Mouse (Mus musculus) limb, embryonic 15.5 days (tissue): ENCODE measurements around the gene Cd36. TPM values are rescaled to one million over a fixed set of nuclear protein-coding genes. Genes with fewer than 3 reads are reported as not detected.

Experiments
- ATAC-seq: fragments of 200-750 bp; cut with Nextera tagmentation; 2 replicates; pipeline ENCODE4 v1.8.0; 2017; ENCODE audit warnings: low read depth, moderate TSS enrichment; ENCODE audit not compliant: insufficient number of reproducible peaks, low FRiP score, low TSS enrichment
- H3K27ac ChIP-seq: fragments of 300-500 bp; sonication (generic); 2 replicates; pipeline ENCODE4 v1.5.1; 2015; ENCODE audit warnings: moderate library complexity, mild to moderate bottlenecking, inconsistent platforms
- H3K27me3 ChIP-seq: fragments of 300-500 bp; sonication (generic); 2 replicates; pipeline ENCODE4 v1.6.1; 2015; ENCODE audit warnings: inconsistent platforms
- H3K36me3 ChIP-seq: fragments of 300-500 bp; sonication (generic); 2 replicates; pipeline ENCODE4 v1.6.1; 2015; ENCODE audit warnings: inconsistent platforms
- H3K4me1 ChIP-seq: fragments of 300-500 bp; sonication (generic); 2 replicates; pipeline ENCODE4 v1.6.1; 2015; ENCODE audit warnings: inconsistent platforms
- H3K4me2 ChIP-seq: fragments of 300-500 bp; sonication (generic); 2 replicates; pipeline ENCODE4 v1.6.1; 2015; ENCODE audit warnings: mild to moderate bottlenecking, inconsistent platforms
- H3K4me3 ChIP-seq: fragments of 300-500 bp; sonication (generic); 2 replicates; pipeline ENCODE4 v1.5.1; 2015; ENCODE audit warnings: mild to moderate bottlenecking, inconsistent platforms
- H3K9ac ChIP-seq: fragments of 300-500 bp; sonication (generic); 2 replicates; pipeline ENCODE4 v1.6.1; 2015; ENCODE audit warnings: inconsistent platforms
- H3K9me3 ChIP-seq: fragments of 300-500 bp; sonication (generic); 2 replicates; pipeline ENCODE4 v1.6.1; 2016; ENCODE audit warnings: inconsistent platforms
- WGBS: fragments of 180-500 bp; shearing (Covaris S2); methylation state at CpG from one replicate; pipeline ENCODE4 v1.1.7; 2015; 5-methylcytosine and 5-hydroxymethylcytosine counted together
- polyA plus RNA-seq: library from polyadenylated mRNA; unstranded; fragments of >200 nt; fragmentation: Nextera tagmentation; extraction: Ambion mirVana; gene quantifications from 2 replicates; pipeline ENCODE4 v1.2.1, GENCODE M21; 2015

Cd36 gene
- polyA plus RNA-seq, 1 experiment from 2014 or later = 32.3 TPM

- H3K4me1 ChIP-seq = 0 out of 2 replicates have a peak, but pooled peaks cover 2% of the 10 kb centered on the region
- H3K4me2 ChIP-seq = no peak overlapping the region
- no peak for ATAC-seq
- no peaks in the 10 kb centered on the region for H3K9me3 ChIP-seq
- H3K9ac ChIP-seq = no peak overlapping the region
- no peak overlapping the region for H3K4me3 ChIP-seq
- H3K27ac ChIP-seq = no peak overlapping the region
- H3K27me3 ChIP-seq = no peaks in the 10 kb centered on the region
- WGBS = 29% methylated on average over 2 of the region's 2 CpGs
- H3K36me3 ChIP-seq = no peaks in the 10 kb centered on the region
Measured at GRCm38 (mm10) chr5:17830536-17830935, 58.1 kb downstream of the Cd36 start.

GRCm38 (mm10) chr5:17828713-17829544 lies 59.7 kb downstream of the Cd36 start:
- no peaks in the 10 kb centered on the region for H3K36me3 ChIP-seq
- H3K9ac ChIP-seq = no peak overlapping the region
- no peak overlapping the region for H3K4me2 ChIP-seq
- H3K27ac ChIP-seq = no peak overlapping the region
- no peak for ATAC-seq
- H3K4me1 ChIP-seq = 0 out of 2 replicates have a peak, but pooled peaks cover 2% of the 10 kb centered on the region
- no peaks in the 10 kb centered on the region for H3K9me3 ChIP-seq
- 78% methylated on average over 15 of the region's 15 CpGs for WGBS
- no peaks in the 10 kb centered on the region for H3K27me3 ChIP-seq
- H3K4me3 ChIP-seq = no peak overlapping the region

GRCm38 (mm10) chr5:17821395-17821794 lies 67.2 kb downstream of the Cd36 start:
- Histone ChIP-seq H3K4me2 (no peak overlapping the region), H3K27ac (no peak overlapping the region), H3K36me3 (no peaks in the 10 kb centered on the region), H3K9me3 (no peaks in the 10 kb centered on the region), H3K4me3 (no peak overlapping the region), H3K9ac (no peak overlapping the region), H3K27me3 (no peaks in the 10 kb centered on the region), H3K4me1 (no peaks in the 10 kb centered on the region)
- no peak for ATAC-seq
- WGBS = 44% methylated on average over 1 of the region's 1 CpGs

GRCm38 (mm10) chr5:17820239-17820999 lies 68.2 kb downstream of the Cd36 start:
- Histone ChIP-seq H3K27ac (no peak overlapping the region), H3K4me3 (no peak overlapping the region), H3K9ac (no peak overlapping the region), H3K4me2 (no peak overlapping the region), H3K4me1 (no peaks in the 10 kb centered on the region), H3K36me3 (no peaks in the 10 kb centered on the region), H3K9me3 (no peaks in the 10 kb centered on the region), H3K27me3 (no peaks in the 10 kb centered on the region)
- no peak for ATAC-seq
- WGBS = 89% methylated on average over 2 of the region's 2 CpGs

- WGBS = 6% methylated on average over 2 of the region's 2 CpGs
- Histone ChIP-seq H3K4me1 (no peaks in the 10 kb centered on the region), H3K9ac (no peak overlapping the region), H3K4me3 (no peak overlapping the region), H3K9me3 (no peaks in the 10 kb centered on the region), H3K4me2 (no peak overlapping the region), H3K27ac (no peak overlapping the region), H3K27me3 (no peaks in the 10 kb centered on the region), H3K36me3 (no peaks in the 10 kb centered on the region)
- ATAC-seq = no peak
Measured at GRCm38 (mm10) chr5:17816170-17816569, 72.4 kb downstream of the Cd36 start.

GRCm38 (mm10) chr5:17810336-17810735 lies 78.3 kb downstream of the Cd36 start:
- no peak overlapping the region for H3K4me2 ChIP-seq
- H3K9me3 ChIP-seq = no peaks in the 10 kb centered on the region
- ATAC-seq = no peak
- no peaks in the 10 kb centered on the region for H3K36me3 ChIP-seq
- no peaks in the 10 kb centered on the region for H3K27me3 ChIP-seq
- H3K27ac ChIP-seq = no peak overlapping the region
- no peaks in the 10 kb centered on the region for H3K4me1 ChIP-seq
- no peak overlapping the region for H3K9ac ChIP-seq
- WGBS = 68% methylated on average over 1 of the region's 1 CpGs
- no peak overlapping the region for H3K4me3 ChIP-seq

GRCm38 (mm10) chr5:17806774-17807377 lies 81.7 kb downstream of the Cd36 start:
- Histone ChIP-seq H3K4me3 (no peak overlapping the region), H3K27ac (no peak overlapping the region), H3K36me3 (no peaks in the 10 kb centered on the region), H3K4me1 (no peaks in the 10 kb centered on the region), H3K4me2 (no peak overlapping the region), H3K27me3 (no peaks in the 10 kb centered on the region), H3K9me3 (no peaks in the 10 kb centered on the region), H3K9ac (no peak overlapping the region)
- WGBS = 89% methylated on average over 3 of the region's 3 CpGs
- ATAC-seq = no peak

- no peak for ATAC-seq
- Histone ChIP-seq H3K27me3 (no peaks in the 10 kb centered on the region), H3K9ac (no peak overlapping the region), H3K4me2 (no peak overlapping the region), H3K4me1 (no peaks in the 10 kb centered on the region), H3K9me3 (no peaks in the 10 kb centered on the region), H3K27ac (no peak overlapping the region), H3K4me3 (no peak overlapping the region), H3K36me3 (no peaks in the 10 kb centered on the region)
- 94% methylated on average over 6 of the region's 6 CpGs for WGBS
Measured at GRCm38 (mm10) chr5:17776571-17776970, 112.0 kb downstream of the Cd36 start.

GRCm38 (mm10) chr5:17770328-17770727 lies 118.3 kb downstream of the Cd36 start:
- H3K4me2 ChIP-seq = no peak overlapping the region
- WGBS = 89% methylated on average over 2 of the region's 2 CpGs
- no peaks in the 10 kb centered on the region for H3K4me1 ChIP-seq
- no peak overlapping the region for H3K4me3 ChIP-seq
- no peak overlapping the region for H3K27ac ChIP-seq
- H3K27me3 ChIP-seq = no peaks in the 10 kb centered on the region
- no peaks in the 10 kb centered on the region for H3K9me3 ChIP-seq
- no peak overlapping the region for H3K9ac ChIP-seq
- no peak for ATAC-seq
- no peaks in the 10 kb centered on the region for H3K36me3 ChIP-seq

GRCm38 (mm10) chr5:17766006-17766677 lies 122.5 kb downstream of the Cd36 start:
- 60% methylated on average over 4 of the region's 4 CpGs for WGBS
- Histone ChIP-seq H3K27ac (no peak overlapping the region), H3K27me3 (no peaks in the 10 kb centered on the region), H3K36me3 (no peaks in the 10 kb centered on the region), H3K9ac (no peak overlapping the region), H3K4me1 (no peaks in the 10 kb centered on the region), H3K4me3 (no peak overlapping the region), H3K9me3 (no peaks in the 10 kb centered on the region), H3K4me2 (no peak overlapping the region)
- no peak for ATAC-seq

- no peak overlapping the region for H3K9ac ChIP-seq
- H3K4me1 ChIP-seq = no peaks in the 10 kb centered on the region
- no peak overlapping the region for H3K4me2 ChIP-seq
- no peak overlapping the region for H3K4me3 ChIP-seq
- no peaks in the 10 kb centered on the region for H3K9me3 ChIP-seq
- no peak for ATAC-seq
- no peaks in the 10 kb centered on the region for H3K27me3 ChIP-seq
- no peaks in the 10 kb centered on the region for H3K36me3 ChIP-seq
- no peak overlapping the region for H3K27ac ChIP-seq
- 72% methylated on average over 7 of the region's 7 CpGs for WGBS
Measured at GRCm38 (mm10) chr5:17753471-17754005, 135.1 kb downstream of the Cd36 start.
